Mouse (Mus musculus): ENCODE results near the gene Ccdc96. TPM values are rescaled to one million over a fixed set of nuclear protein-coding genes. Genes with fewer than 3 reads are reported as not detected.

Gene Ccdc96
- total RNA-seq (2021): under 1 TPM; 0.17 to 0.45 TPM
- long read RNA-seq, experiment 1: 0 reads
- long read RNA-seq, experiment 2, partial matches to known transcripts: 0 of 2 reads
- long read RNA-seq, experiment 2, other reads (novel, unspliced or antisense): 0 of 2 reads

- peak; percentile 95 to 98 for DNase-seq (ENCODE audit: low spot score in 2 of 2)
These were observed at the start of gene Ccdc96, which contains the start of gene Tada2b for GRCm38 (mm10) chr5:36484171-36484990. Gene Ccdc96, plus strand, starts transcription at chr5:36484588. Gene Tada2b, minus strand, starts transcription at chr5:36484285.

DNA sequence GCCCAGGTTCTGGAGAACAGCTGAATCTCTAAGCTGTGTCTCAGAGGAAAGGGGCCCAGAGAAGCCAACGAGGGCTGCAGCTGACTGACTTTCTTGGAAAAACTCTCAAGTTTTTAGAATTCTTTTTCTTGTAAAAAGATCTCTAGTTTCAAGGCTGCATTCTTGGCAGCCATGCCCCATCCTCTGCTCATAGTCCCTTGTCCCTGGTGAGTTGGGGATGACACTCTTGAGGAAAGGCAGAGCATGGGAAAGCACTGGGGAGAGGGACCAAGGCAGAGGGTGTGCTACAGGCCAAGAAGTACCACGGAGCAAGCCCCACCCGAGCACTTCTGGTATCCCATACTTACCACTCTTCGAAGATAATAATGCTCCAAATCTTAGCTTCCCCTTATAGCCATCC lies 47.5 kb upstream of the Ccdc96 start:
- DNase-seq (ENCODE audit: low spot score in 2 of 2): no peak

GRCm38 (mm10) chr5:36440741-36441140 lies 43.6 kb upstream of the Ccdc96 start:
- no peak for DNase-seq (ENCODE audit: low spot score in 2 of 2)

GRCm38 (mm10) chr5:36444611-36445010 lies 39.8 kb upstream of the Ccdc96 start:
- DNase-seq (ENCODE audit: low spot score in 2 of 2): no peak

DNA sequence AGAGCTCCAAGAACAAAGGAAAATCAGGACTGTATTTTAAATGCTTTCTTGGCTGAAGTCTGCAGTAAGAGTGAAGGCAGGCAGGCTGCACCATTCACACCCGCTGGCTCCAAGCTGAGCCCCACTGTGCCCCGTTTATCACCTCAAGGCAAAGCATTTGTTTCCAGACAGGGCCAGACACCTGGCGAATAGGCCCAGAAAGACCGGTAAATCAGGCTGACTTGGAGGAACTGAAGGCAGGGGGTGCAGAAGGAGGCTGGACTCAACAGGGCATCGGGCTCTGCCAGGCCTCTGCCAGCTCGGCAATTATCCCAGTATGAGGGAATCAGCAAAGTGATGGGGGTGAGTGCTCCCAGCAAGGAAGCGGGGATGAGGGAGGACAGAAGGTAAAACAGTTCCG lies 39.4 kb upstream of the Ccdc96 start:
- no peak for DNase-seq (ENCODE audit: low spot score in 2 of 2)

DNA sequence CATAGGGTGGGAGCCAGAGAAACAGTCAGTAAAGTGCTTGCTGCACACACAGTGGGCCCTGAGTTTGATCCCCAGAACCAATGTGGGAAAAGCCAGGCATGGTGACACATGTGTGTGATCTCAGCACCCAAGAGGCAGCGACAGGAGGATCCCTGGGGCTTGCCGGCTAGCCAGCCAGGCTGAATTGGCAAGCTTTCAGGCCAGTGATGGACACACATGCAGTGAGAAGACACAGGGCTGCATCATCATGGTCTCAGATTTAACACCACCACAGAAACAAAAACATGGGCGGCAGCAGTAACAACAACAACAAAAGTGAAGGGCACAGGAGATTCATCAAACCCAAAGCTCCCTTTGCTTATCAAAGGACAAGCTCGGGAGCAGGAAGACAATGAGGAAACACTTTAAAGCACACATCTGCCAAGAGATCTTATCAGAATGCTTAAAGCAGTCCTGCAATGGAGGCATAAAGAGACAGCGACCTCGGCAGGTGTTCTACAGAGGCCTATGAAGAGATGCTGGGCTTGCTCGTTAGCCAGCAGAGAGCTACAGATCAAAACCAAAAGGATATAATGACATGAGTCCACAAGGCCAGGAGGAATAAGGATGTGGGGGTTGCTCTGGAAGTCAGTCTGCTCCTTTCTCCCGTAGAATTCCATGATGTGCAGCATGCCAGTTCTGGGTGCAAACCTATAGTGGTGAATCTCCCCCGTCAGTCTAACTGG lies 38.1 kb upstream of the Ccdc96 start:
- no peak for DNase-seq (ENCODE audit: low spot score in 2 of 2)

- no peak for DNase-seq (ENCODE audit: low spot score in 2 of 2)
These were observed 36.5 kb upstream of the Ccdc96 start for GRCm38 (mm10) chr5:36447872-36448271.

DNA sequence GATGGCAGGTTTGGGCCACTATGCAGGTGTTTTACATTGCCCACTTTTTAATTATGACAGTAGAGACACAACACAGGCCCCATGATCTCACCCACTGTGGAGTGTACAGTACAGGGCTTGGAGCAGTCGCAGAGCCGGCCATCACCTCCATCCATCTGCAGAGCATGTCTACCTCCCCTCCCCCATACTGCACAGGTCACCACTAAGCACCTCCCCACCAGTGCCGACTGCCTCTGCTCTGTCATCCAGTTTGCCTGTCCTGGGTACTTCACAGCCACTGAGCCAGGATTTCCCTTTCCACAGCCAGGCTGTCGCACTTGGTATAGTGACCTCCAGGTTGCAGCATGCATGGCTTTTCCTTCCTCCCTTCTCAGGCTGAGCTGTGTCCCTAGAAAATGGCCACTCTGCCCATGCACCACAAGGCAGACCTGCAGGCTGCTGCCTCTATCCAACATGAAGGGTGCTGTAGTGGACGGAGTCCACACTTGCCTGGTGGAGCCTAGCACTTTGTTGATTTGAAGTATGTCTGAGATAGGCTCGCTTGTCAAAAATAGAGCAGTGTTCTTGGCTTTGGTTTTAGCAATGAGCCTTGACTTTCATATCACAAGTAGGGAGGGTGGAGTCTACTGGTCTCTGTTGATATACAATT lies 34.6 kb upstream of the Ccdc96 start:
- peak in 1 of 2 experiments; percentile 26 for DNase-seq (ENCODE audit: low spot score in 2 of 2)

DNA sequence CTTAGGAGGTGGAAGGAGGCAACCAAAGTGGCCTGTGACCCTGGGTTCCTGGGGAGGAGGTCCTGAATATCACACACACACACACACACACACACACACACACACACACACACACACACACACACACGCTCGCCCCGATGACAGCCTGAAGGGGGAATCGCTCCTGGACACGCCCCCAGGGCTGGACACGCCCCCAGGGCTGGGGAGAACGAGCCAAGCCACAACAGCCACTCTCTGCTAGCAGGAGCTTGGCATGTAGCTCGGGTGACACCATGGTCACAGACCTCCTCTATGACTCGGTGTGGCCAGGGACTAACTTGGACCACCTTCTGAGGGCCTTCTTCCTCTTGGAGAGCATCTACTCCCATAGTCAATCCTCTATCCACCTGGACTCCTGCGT lies 33.3 kb upstream of the Ccdc96 start:
- no peak for DNase-seq (ENCODE audit: low spot score in 2 of 2)

- no peak for DNase-seq (ENCODE audit: low spot score in 2 of 2)
These were observed 32.5 kb upstream of the Ccdc96 start for GRCm38 (mm10) chr5:36451872-36452389.

GRCm38 (mm10) chr5:36452821-36453220 lies 31.6 kb upstream of the Ccdc96 start:
- DNase-seq (ENCODE audit: low spot score in 2 of 2): no peak

DNA sequence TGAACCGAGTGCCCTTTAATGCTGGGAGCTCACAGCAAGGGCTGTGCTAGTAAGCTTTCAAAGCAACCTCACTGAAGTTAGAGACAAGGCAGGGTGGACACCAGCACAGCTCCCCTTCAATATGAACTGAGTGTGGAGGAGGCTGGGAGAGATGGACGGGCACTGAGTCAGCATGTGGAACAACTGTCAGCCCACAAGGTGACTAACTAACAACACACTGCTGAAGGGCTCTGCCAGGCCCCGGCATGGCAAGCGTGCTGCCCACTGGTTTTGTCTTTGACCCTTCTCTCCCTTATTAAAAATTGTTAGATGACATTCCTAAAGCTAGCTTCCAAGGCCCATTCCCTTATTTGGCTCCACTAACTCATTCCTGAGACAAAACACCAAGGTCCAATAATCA lies 26.7 kb upstream of the Ccdc96 start:
- no peak for DNase-seq (ENCODE audit: low spot score in 2 of 2)

DNA sequence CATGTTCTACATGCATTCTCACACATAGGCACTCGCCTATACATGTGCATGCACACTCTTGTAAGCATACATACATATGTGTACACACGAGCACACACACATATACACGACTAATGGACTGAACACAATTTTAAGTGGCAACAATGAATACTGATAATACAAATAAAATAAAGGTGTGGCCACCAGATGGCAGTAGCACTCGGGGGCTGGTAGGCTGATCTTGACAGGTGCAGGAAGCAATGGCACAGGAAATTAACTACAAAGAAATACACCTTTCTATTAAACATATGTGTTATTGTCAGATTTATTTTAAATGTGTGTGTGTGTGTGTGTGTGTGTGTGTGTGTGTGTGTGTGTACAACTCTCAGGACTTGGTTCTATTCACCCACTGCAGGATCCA lies 25.5 kb upstream of the Ccdc96 start:
- DNase-seq (ENCODE audit: low spot score in 2 of 2): no peak

GRCm38 (mm10) chr5:36460712-36461111 lies 23.7 kb upstream of the Ccdc96 start:
- no peak for DNase-seq (ENCODE audit: low spot score in 2 of 2)

DNA sequence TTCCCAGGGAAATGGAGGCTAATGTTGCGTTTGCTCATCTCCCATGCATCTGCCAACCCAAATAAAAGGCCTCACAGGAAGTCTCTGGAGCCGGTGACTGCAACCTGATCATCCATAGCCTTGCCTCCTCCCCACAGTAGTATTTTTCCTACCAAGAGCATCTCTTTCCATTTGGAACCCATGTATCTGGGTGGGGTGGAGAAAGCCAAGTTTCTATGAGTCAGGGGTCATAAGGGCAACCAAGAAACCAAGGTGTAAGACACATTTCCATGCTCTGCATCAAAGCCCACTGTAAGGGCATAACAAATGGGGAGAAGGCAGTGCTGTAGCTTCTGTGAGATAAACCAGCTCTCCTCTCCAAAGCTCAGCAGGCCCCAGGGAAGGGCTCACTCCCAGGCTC lies 23.2 kb upstream of the Ccdc96 start:
- no peak for DNase-seq (ENCODE audit: low spot score in 2 of 2)

DNA sequence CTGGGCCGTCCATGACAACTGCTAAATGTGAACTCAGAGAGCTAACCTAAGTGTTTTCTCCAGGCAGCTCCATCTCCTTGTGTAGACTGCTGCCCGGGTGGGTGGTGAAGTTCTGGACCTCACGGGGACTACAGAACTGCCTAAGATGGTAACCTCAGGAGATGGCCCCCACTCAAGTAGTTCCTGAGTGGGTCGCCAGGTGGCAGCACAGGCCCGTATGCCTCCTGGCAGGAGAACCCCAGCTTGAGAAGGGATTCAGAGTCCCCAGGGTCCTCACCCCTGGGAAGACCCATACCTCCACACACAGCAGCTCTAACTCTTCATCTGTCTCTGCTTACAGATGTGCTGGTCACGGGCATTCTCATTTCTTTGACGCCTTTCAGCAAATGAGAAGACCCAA lies 21.6 kb upstream of the Ccdc96 start:
- DNase-seq (ENCODE audit: low spot score in 2 of 2): peak; percentile 82 to 84

DNA sequence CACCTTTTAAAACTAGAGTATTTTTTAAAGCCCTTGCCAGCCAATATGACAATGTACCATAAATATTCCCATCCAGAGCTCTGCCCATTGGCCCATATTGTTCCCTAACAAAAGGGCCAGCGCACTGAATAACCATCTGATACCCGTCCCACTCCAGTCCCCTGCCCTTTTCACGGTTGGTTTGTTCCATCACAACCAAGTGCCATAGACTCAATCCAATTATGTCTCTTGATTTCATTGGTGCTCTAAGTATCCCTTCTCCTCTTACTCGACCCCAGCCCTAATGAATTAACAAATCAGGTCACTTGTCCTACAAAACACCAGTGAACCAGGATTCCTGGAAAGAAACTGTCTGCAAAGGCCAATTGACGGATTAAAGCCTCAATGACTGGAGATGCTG lies 21.0 kb upstream of the Ccdc96 start:
- DNase-seq (ENCODE audit: low spot score in 2 of 2): no peak

GRCm38 (mm10) chr5:36464709-36465661 lies 19.4 kb upstream of the Ccdc96 start, which contains the start of gene Grpel1:
Gene Grpel1, plus strand, starts transcription at chr5:36464998.
- peak; percentile 92 to 95 for DNase-seq (ENCODE audit: low spot score in 2 of 2)

GRCm38 (mm10) chr5:36465889-36466288 lies 18.5 kb upstream of the Ccdc96 start:
- DNase-seq (ENCODE audit: low spot score in 2 of 2): no peak

DNA sequence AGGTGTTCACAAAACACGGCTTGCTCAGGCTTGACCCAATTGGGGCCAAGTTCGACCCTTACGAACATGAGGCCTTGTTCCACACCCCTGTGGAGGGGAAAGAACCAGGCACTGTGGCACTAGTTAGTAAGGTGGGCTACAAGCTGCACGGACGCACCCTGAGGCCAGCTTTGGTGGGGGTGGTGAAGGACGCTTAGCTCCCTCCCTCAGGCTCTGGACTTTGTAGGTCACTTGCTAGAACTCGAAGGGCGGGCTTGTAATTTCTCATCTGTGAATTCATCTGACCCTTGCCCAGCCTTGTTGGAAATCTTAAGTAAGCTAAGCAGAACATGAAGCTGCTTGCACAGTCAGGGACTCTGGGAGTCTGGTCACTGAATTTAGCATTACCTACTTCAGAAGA lies 13.2 kb upstream of the Ccdc96 start:
- DNase-seq (ENCODE audit: low spot score in 2 of 2): no peak

Measured in adrenal gland, adult 18-20 months (tissue).